Mouse (Mus musculus) neural tube, embryonic 12.5 days (tissue): ENCODE data around the gene Fip1l1. TPM values are rescaled to one million over a fixed set of nuclear protein-coding genes. Genes with fewer than 3 reads are reported as not detected.

Experiments used
- ATAC-seq: fragments of 200-750 bp; cut with Nextera tagmentation; 2 replicates; pipeline ENCODE4 v1.8.0; 2017; ENCODE audit warnings: low read depth, mild to moderate bottlenecking, moderate TSS enrichment, moderate library complexity; ENCODE audit not compliant: low FRiP score
- H3K27ac ChIP-seq: fragments of 300-500 bp; sonication (generic); 2 replicates; pipeline ENCODE4 v1.5.1; 2016
- H3K27me3 ChIP-seq: fragments of 300-500 bp; sonication (generic); replicated peaks from 2 replicates; pipeline ENCODE4 v1.6.1; 2016; ENCODE audit warnings: mild to moderate bottlenecking
- H3K36me3 ChIP-seq: fragments of 300-500 bp; sonication (generic); 2 replicates; pipeline ENCODE4 v1.6.1; 2016; ENCODE audit warnings: mild to moderate bottlenecking
- H3K4me1 ChIP-seq: fragments of 300-500 bp; sonication (generic); 2 replicates; pipeline ENCODE4 v1.6.1; 2016
- H3K4me2 ChIP-seq: fragments of 300-500 bp; sonication (generic); replicated peaks from 2 replicates; pipeline ENCODE4 v1.6.1; 2016; ENCODE audit warnings: mild to moderate bottlenecking
- H3K4me3 ChIP-seq: fragments of 300-500 bp; sonication (generic); 2 replicates; pipeline ENCODE4 v1.5.1; 2016
- H3K9ac ChIP-seq: fragments of 300-500 bp; sonication (generic); 2 replicates; pipeline ENCODE4 v1.6.1; 2016; ENCODE audit warnings: mild to moderate bottlenecking
- H3K9me3 ChIP-seq: fragments of 300-500 bp; sonication (generic); 2 replicates; pipeline ENCODE4 v1.6.1; 2016; ENCODE audit warnings: mild to moderate bottlenecking
- WGBS: fragments of 180-500 bp; shearing (Covaris S2); methylation state at CpG from one replicate; pipeline ENCODE4 v1.1.7; 2016; 5-methylcytosine and 5-hydroxymethylcytosine counted together
- polyA plus RNA-seq: library from polyadenylated mRNA; unstranded; fragments of >200 nt; fragmentation: Nextera tagmentation; extraction: Ambion mirVana; gene quantifications from 2 replicates; pipeline ENCODE4 v1.2.1, GENCODE M21; 2016

Gene Fip1l1
- polyA plus RNA-seq, 1 experiment from 2014 or later = 95.6 TPM

- H3K4me3 ChIP-seq = no peak overlapping the region
- ATAC-seq = no peak
- H3K4me1 ChIP-seq = no peaks in the 10 kb centered on the region
- no peaks in the 10 kb centered on the region for H3K9me3 ChIP-seq
- H3K27ac ChIP-seq = no peak overlapping the region
- 74% methylated on average over 5 of the region's 6 CpGs for WGBS
- H3K9ac ChIP-seq = no peak overlapping the region
- H3K27me3 ChIP-seq = no peaks in the 10 kb centered on the region
- H3K36me3 ChIP-seq = no peaks in the 10 kb centered on the region
- no peak overlapping the region for H3K4me2 ChIP-seq
Measured at GRCm38 (mm10) chr5:74647584-74647984, 112.3 kb downstream of the Fip1l1 start.

- no peaks in the 10 kb centered on the region for H3K4me1 ChIP-seq
Measured at GRCm38 (mm10) chr5:74648216-74648615, 113.0 kb downstream of the Fip1l1 start.

More at GRCm38 (mm10) chr5:74648216-74648615, 113.0 kb downstream of the Fip1l1 start:
- H3K4me3 ChIP-seq = no peak overlapping the region
- ATAC-seq = no peak
- no peak overlapping the region for H3K9ac ChIP-seq
- H3K27me3 ChIP-seq = no peaks in the 10 kb centered on the region
- H3K36me3 ChIP-seq = no peaks in the 10 kb centered on the region
- H3K9me3 ChIP-seq = no peaks in the 10 kb centered on the region
- H3K4me2 ChIP-seq = no peak overlapping the region
- 89% methylated on average over 9 of the region's 9 CpGs for WGBS
- H3K27ac ChIP-seq = no peak overlapping the region

Other genes starting within 250 kb of the Fip1l1 start
- 20.2 and 21.6 TPM in 2 replicates for gene Scfd2, start 3.7 kb upstream of the Fip1l1 start, polyA plus RNA-seq
- gene Lnx1, start 167.5 kb downstream of the Fip1l1 start, polyA plus RNA-seq = 0.49 and 0.61 TPM in 2 replicates